ENCODE assay signal across 8 mouse cellular contexts in the genomic region with DNA sequence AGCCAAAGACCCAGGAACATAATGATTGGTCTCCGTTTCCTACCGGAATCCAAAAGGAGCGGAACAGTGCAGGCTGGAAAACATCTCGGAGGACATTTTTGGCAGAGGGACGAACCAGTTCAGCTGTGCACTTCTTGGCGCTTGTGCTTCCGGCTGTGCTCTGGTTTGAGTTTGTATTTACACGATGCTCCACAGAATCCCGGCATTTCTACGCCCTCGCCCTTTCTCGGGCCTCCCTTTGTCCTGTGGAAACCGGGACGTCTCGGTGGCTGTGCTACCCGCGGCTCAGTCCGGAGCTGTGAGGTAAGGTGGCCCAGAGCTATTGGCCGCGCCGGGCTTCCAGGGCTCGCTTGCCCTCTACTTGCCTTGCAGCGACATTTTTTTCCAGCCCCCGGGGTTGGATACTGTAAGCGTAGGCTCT. TPM values are rescaled to one million over a fixed set of nuclear protein-coding genes. Genes with fewer than 3 reads are reported as not detected.
DNase-seq lines count a peak whose midpoint lies in the region; ATAC-seq lines count a peak whose summit lies in the region.

Mrps31 (plus strand) TSS at position 80 of the 421 bp plus-strand sequence.

- H3K9me3 ChIP-seq in megakaryocyte, embryonic 14.5 days, result no peaks in the 10 kb centered on the region

- H3K27me3 ChIP-seq in megakaryocyte, embryonic 14.5 days (replicated peaks), result peaks cover 3% of the 10 kb centered on the region

- H3K4me3 ChIP-seq in megakaryocyte, embryonic 14.5 days (replicated peaks), result peak within 1 kb of the TSS; percentile 95

- DNase-seq in ZHBTc4 (ENCODE audit: low read depth, low spot score), result peak; percentile 94
- DNase-seq in gastrocnemius, adult 8-10 months (ENCODE audit: low spot score in 2 of 2), result peak; percentile 69 to 71
- peak; percentile 78 for DNase-seq in hindlimb bud, embryonic 11.5 days (ENCODE audit: extremely low spot score, low read depth, low spot score)
- peak; percentile 77 to 83 for DNase-seq in left cerebral cortex, adult 8-10 months (ENCODE audit: low spot score in 2 of 2)
- peak; percentile 91 to 93 for DNase-seq in right cerebral cortex, postnatal 10 days (ENCODE audit: low spot score in 2 of 2)
- peak; percentile 74 for DNase-seq in urinary bladder, postnatal 25 days (ENCODE audit: low spot score)

- ATAC-seq in common myeloid progenitor, adult 5-6 weeks (replicated peaks; ENCODE audit: low read depth, poor library complexity, severe bottlenecking), result peak; percentile 89

- peaks cover 15% of the 10 kb centered on the region for H3K36me3 ChIP-seq in megakaryocyte, embryonic 14.5 days (replicated peaks; ENCODE audit: low read length)

- peaks cover 27% of the 10 kb centered on the region for H3K4me1 ChIP-seq in megakaryocyte, embryonic 14.5 days

RNA-seq across cellular contexts. Expression of gene Mrps31, which starts in this region (rescaled TPM):
- total RNA-seq in common myeloid progenitor, adult 5-6 weeks (2017), result 29.7 and 39.8 TPM in 2 replicates
- 10 to 100 TPM; 27.3 to 31.2 (median 29.6) TPM for total RNA-seq in gastrocnemius, adult 8-10 months (2022)
- 10 to 100 TPM; 21.5 to 27.0 (median 25.4) TPM for total RNA-seq in left cerebral cortex, adult 8-10 months (2022)
- 0.10 and 1.5 TPM in 2 replicates for polyA plus RNA-seq in megakaryocyte, embryonic 14.5 days (2012; ENCODE audit: insufficient read depth, low replicate concordance)

Comparison
In these comparisons a context has a peak if more than half of its experiments do, and no peak if none do; other contexts are left out.
1. Peak in every context shown above with its lines: DNase-seq, ATAC-seq and H3K4me3 ChIP-seq.